Mouse (Mus musculus) embryonic fibroblast, embryonic 13.5 days (primary cell): ENCODE measurements around the gene Slc36a1.

ENCODE experiments used
- CTCF ChIP-seq: IDR thresholded peaks from 2 replicates; pipeline ENCODE4 v1.5.1; 2011; ENCODE audit warnings: mild to moderate bottlenecking, control low read depth, low read length, moderate library complexity, borderline replicate concordance; ENCODE audit not compliant: insufficient read depth
- POLR2A ChIP-seq: IDR thresholded peaks from 2 replicates; pipeline ENCODE4 v1.6.1; 2011; ENCODE audit warnings: low read depth, mild to moderate bottlenecking, control low read depth, low read length, moderate library complexity

- TF ChIP-seq CTCF (no peak), POLR2A (no peak)
Observed at GRCm38 (mm10) chr11:55208001-55208690, 4.0 kb downstream of the Slc36a1 start.
